Mouse (Mus musculus) MEL (cell line): Measurements from ENCODE around the gene Lrrc4c. TPM values are rescaled to one million over a fixed set of nuclear protein-coding genes. Genes with fewer than 3 reads are reported as not detected.

Experiments
- DNase-seq: peaks from one replicate; pipeline ENCODE4 v3.0.0; 2011; ENCODE audit warnings: low read depth, low spot score
- H3K27ac ChIP-seq: 2 replicates; pipeline ENCODE4 v1.5.1; 2012; ENCODE audit warnings: low read depth, mild to moderate bottlenecking, control low read depth, low read length, moderate library complexity; ENCODE audit not compliant: control insufficient read depth
- H3K27me3 ChIP-seq, 2 experiments: fragments of 150-350 bp in 1 of 2; sonication (generic) in 1 of 2; 2 replicates each; pipeline ENCODE4 v1.6.1; 2012; ENCODE audit warnings: low read length in 2 of 2, mild to moderate bottlenecking in 2 of 2, improper control_type of control experiment in 1 of 2, moderate library complexity in 1 of 2; ENCODE audit not compliant: insufficient read depth in 2 of 2, control insufficient read depth in 1 of 2
- H3K36me3 ChIP-seq, 2 experiments: 2 replicates each; pipeline ENCODE4 v1.6.1; 2012 to 2014; ENCODE audit warnings: low read length in 2 of 2, improper control_type of control experiment in 1 of 2, inconsistent platforms in 1 of 2, mild to moderate bottlenecking in 1 of 2; ENCODE audit not compliant: insufficient read depth in 2 of 2, control insufficient read depth in 1 of 2
- H3K4me1 ChIP-seq, 2 experiments: fragments of 150-350 bp in 1 of 2; sonication (generic) in 1 of 2; 2 replicates each; pipeline ENCODE4 v1.6.1; 2012; ENCODE audit warnings: low read length in 2 of 2, improper control_type of control experiment in 1 of 2, mild to moderate bottlenecking in 1 of 2; ENCODE audit not compliant: insufficient read depth in 2 of 2, control insufficient read depth in 1 of 2
- H3K4me3 ChIP-seq, 2 experiments: fragments of 150-350 bp in 1 of 2; sonication (generic) in 1 of 2; 2 replicates each; pipeline ENCODE4 v1.5.1; 2012; ENCODE audit warnings: low read depth in 2 of 2, low read length in 2 of 2, mild to moderate bottlenecking in 2 of 2, moderate library complexity in 2 of 2, control low read depth in 1 of 2, improper control_type of control experiment in 1 of 2; ENCODE audit not compliant: control insufficient read depth in 1 of 2, insufficient read depth in 1 of 2
- H3K79me2 ChIP-seq: 2 replicates; pipeline ENCODE4 v1.6.1; 2012; ENCODE audit warnings: mild to moderate bottlenecking, low read length, moderate library complexity; ENCODE audit not compliant: control insufficient read depth, poor library complexity, insufficient read depth
- H3K9ac ChIP-seq: 2 replicates; pipeline ENCODE4 v1.6.1; 2012; ENCODE audit warnings: low read depth, mild to moderate bottlenecking, control low read depth, low read length, moderate library complexity; ENCODE audit not compliant: control insufficient read depth, poor library complexity, severe bottlenecking
- H3K9me3 ChIP-seq: fragments of 150-350 bp; sonication (generic); replicated peaks from 2 replicates; pipeline ENCODE4 v1.6.1; 2012; ENCODE audit warnings: mild to moderate bottlenecking, low read length, improper control_type of control experiment, moderate library complexity; ENCODE audit not compliant: insufficient read depth
- BHLHE40 ChIP-seq: IDR thresholded peaks from 2 replicates; pipeline ENCODE4 v1.6.1; 2012; ENCODE audit warnings: low read depth, mild to moderate bottlenecking, inconsistent platforms, low read length, improper control_type of control experiment, borderline replicate concordance
- CHD2 ChIP-seq: IDR thresholded peaks from 2 replicates; pipeline ENCODE4 v1.6.1; 2011; ENCODE audit warnings: low read length, improper control_type of control experiment
- CTCF ChIP-seq, 3 experiments: IDR thresholded peaks in 2 of 3; conservative IDR thresholded peaks in 1 of 3; 2 replicates each; pipeline ENCODE4 v1.5.1; 2011 to 2012; ENCODE audit warnings: low read length in 3 of 3, low read depth in 2 of 3, mild to moderate bottlenecking in 2 of 3, improper control_type of control experiment in 1 of 3, inconsistent platforms in 1 of 3, mixed read lengths in 1 of 3, moderate library complexity in 1 of 3; ENCODE audit not compliant: control insufficient read depth in 1 of 3, insufficient read depth in 1 of 3, poor library complexity in 1 of 3, severe bottlenecking in 1 of 3
- ELF1 ChIP-seq: IDR thresholded peaks from 2 replicates; pipeline ENCODE4 v1.6.1; 2014; ENCODE audit warnings: low read depth, mild to moderate bottlenecking, inconsistent platforms, low read length, improper control_type of control experiment, moderate library complexity
- GABPA ChIP-seq: IDR thresholded peaks from 2 replicates; pipeline ENCODE4 v1.6.1; 2012; ENCODE audit warnings: low read depth, mild to moderate bottlenecking, inconsistent platforms, low read length, improper control_type of control experiment, moderate library complexity
- KAT2A ChIP-seq: conservative IDR thresholded peaks from 2 replicates; pipeline ENCODE4 v1.6.1; 2012; ENCODE audit warnings: low read depth, low read length, improper control_type of control experiment, inconsistent platforms
- MAX ChIP-seq: IDR thresholded peaks from 2 replicates; pipeline ENCODE4 v1.6.1; 2011; ENCODE audit warnings: low read length, improper control_type of control experiment
- MAZ ChIP-seq: IDR thresholded peaks from 2 replicates; pipeline ENCODE4 v1.6.1; 2012; ENCODE audit warnings: low read depth, mild to moderate bottlenecking, inconsistent platforms, low read length, improper control_type of control experiment
- MEF2A ChIP-seq: IDR thresholded peaks from 2 replicates; pipeline ENCODE4 v1.6.1; 2014; ENCODE audit warnings: low read depth, mild to moderate bottlenecking, inconsistent platforms, low read length, improper control_type of control experiment; ENCODE audit not compliant: poor library complexity, insufficient replicate concordance, severe bottlenecking; ENCODE audit errors: extremely low read depth
- NELFE ChIP-seq: IDR thresholded peaks from 2 replicates; pipeline ENCODE4 v1.6.1; 2011; ENCODE audit warnings: low read depth, low read length, improper control_type of control experiment
- NRF1 ChIP-seq: IDR thresholded peaks from 2 replicates; pipeline ENCODE4 v1.6.1; 2014; ENCODE audit warnings: low read depth, mild to moderate bottlenecking, inconsistent platforms, low read length, improper control_type of control experiment, moderate library complexity; ENCODE audit not compliant: poor library complexity, insufficient read depth, severe bottlenecking
- POLR2A ChIP-seq, 2 experiments: IDR thresholded peaks; 2 replicates each; pipeline ENCODE4 v1.6.1; 2011 to 2012; ENCODE audit warnings: low read length in 2 of 2, mild to moderate bottlenecking in 2 of 2, control low read depth in 1 of 2, improper control_type of control experiment in 1 of 2, low read depth in 1 of 2, moderate library complexity in 1 of 2; ENCODE audit not compliant: control insufficient read depth in 1 of 2, insufficient read depth in 1 of 2, poor library complexity in 1 of 2
- POLR2AphosphoS2 ChIP-seq: IDR thresholded peaks from 2 replicates; pipeline ENCODE4 v1.6.1; 2011; ENCODE audit warnings: low read length, improper control_type of control experiment
- POLR2AphosphoS5 ChIP-seq: IDR thresholded peaks from 2 replicates; pipeline ENCODE4 v1.6.1; 2012; ENCODE audit warnings: low read depth, borderline replicate concordance, mild to moderate bottlenecking, inconsistent platforms, low read length, moderate library complexity, mixed read lengths
- SIN3A ChIP-seq: IDR thresholded peaks from 2 replicates; pipeline ENCODE4 v1.6.1; 2012; ENCODE audit warnings: low read length, improper control_type of control experiment, inconsistent platforms
- TAL1 ChIP-seq: IDR thresholded peaks from 2 replicates; pipeline ENCODE4 v1.6.1; 2012; ENCODE audit warnings: mild to moderate bottlenecking, inconsistent platforms, low read length, moderate library complexity, mixed read lengths
- TBP ChIP-seq: IDR thresholded peaks from 2 replicates; pipeline ENCODE4 v1.8.0; 2011; ENCODE audit warnings: low read depth, low read length, improper control_type of control experiment
- TCF12 ChIP-seq: IDR thresholded peaks from 2 replicates; pipeline ENCODE4 v1.6.1; 2014; ENCODE audit warnings: low read depth, mild to moderate bottlenecking, inconsistent platforms, low read length, improper control_type of control experiment, moderate library complexity
- ZC3H11A ChIP-seq: IDR thresholded peaks from 2 replicates; pipeline ENCODE4 v1.6.1; 2012; ENCODE audit warnings: low read depth, mild to moderate bottlenecking, inconsistent platforms, low read length, improper control_type of control experiment
- ZKSCAN1 ChIP-seq: IDR thresholded peaks from 2 replicates; pipeline ENCODE4 v1.6.1; 2012; ENCODE audit warnings: low read depth, mild to moderate bottlenecking, inconsistent platforms, low read length, improper control_type of control experiment, moderate library complexity
- ZMIZ1 ChIP-seq: IDR thresholded peaks from 2 replicates; pipeline ENCODE4 v1.6.1; 2012; ENCODE audit warnings: low read depth, mild to moderate bottlenecking, inconsistent platforms, low read length, improper control_type of control experiment, moderate library complexity
- ZNF384 ChIP-seq: IDR thresholded peaks from 2 replicates; pipeline ENCODE4 v1.6.1; 2012; ENCODE audit warnings: low read depth, mild to moderate bottlenecking, inconsistent platforms, low read length, improper control_type of control experiment
- polyA plus RNA-seq, 2 experiments: library from polyadenylated mRNA; stranded (reverse) in 1 of 2; unstranded in 1 of 2; fragments of >175 nt in 1 of 2; fragments of >200 nt in 1 of 2; gene quantifications; 2 replicates each; pipeline versions ENCODE4 v1.2.1 to v1.2.4; 2012; ENCODE audit warnings: low replicate concordance in 2 of 2, low read depth in 1 of 2; ENCODE audit not compliant: insufficient read length in 2 of 2, insufficient read depth in 1 of 2, missing spikeins in 1 of 2
- total RNA-seq: library from RNA; depleted of rRNA; stranded (reverse); fragments of 300-350 nt; gene quantifications from 2 replicates; pipeline ENCODE4 v1.2.3, GENCODE M21; 2012

The Lrrc4c gene
- total and polyA plus RNA-seq, 3 experiments, result not detected

DNA sequence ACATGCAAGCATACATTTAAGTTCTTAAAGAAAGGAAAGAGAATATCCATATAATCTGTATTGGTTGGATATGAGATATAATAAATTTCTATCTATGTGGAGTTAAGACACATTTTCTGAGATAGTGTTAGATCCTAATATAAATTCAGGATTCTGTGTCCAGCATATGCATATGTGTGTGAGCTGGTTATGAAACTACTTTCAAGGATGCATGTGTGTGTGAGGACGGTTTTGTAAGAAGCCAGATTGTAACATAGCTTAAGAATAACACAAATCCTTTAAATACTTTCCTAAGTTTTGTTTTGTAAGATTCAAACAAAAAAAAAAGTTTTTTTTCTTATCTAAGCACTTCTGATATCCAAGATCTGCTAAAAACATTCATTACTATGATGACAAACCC is 367.4 kb downstream of the Lrrc4c start:
- Histone ChIP-seq H3K27me3 (no peaks in the 10 kb centered on the region), H3K79me2 (no peaks in the 10 kb centered on the region), H3K9me3 (no peaks in the 10 kb centered on the region), H3K36me3 (no peaks in the 10 kb centered on the region), H3K4me1 (no peaks in the 10 kb centered on the region), H3K9ac (no peak overlapping the region), H3K27ac (no peak overlapping the region), H3K4me3 (no peak overlapping the region)
- no peak for TF ChIP-seq NELFE
- no peak for TF ChIP-seq TBP
- no peak for TF ChIP-seq BHLHE40
- TF ChIP-seq TAL1, result no peak
- no peak for TF ChIP-seq ZMIZ1
- TF ChIP-seq ZNF384, result no peak
- no peak for TF ChIP-seq KAT2A
- no peak for TF ChIP-seq POLR2AphosphoS5
- TF ChIP-seq MAX, result no peak
- no peak for TF ChIP-seq GABPA
- DNase-seq, result no peak

DNA sequence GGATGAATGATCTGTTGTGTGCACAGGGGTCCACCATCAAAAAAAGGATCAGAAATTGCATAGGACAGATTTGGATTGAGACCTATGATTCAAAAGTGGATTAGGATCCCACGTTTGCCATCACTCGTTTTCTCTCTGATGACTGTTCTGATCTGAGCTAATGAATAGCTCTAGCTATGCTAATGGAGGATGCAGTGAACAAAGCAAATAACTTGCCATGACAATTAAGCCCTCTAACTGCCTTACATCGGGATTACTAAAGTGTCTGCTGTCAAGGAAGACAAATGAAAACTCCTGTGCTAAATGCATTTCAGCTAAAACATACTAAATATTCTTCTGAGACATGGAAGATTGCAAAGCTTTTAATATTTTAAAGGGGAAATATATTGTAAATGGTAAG is 387.0 kb downstream of the Lrrc4c start:
- TF ChIP-seq POLR2A (IDR thresholded peaks at IDR 0.05; ENCODE audit: control insufficient read depth in 1 of 2, insufficient read depth in 1 of 2, low read depth in 1 of 2, low read length in 2 of 2, poor library complexity in 1 of 2), result no peak
- TF ChIP-seq ZNF384, result no peak
- no peak for TF ChIP-seq MEF2A
- TF ChIP-seq KAT2A, result no peak
- TF ChIP-seq CTCF (IDR thresholded peaks at IDR 0.05 in 2 of 3, conservative IDR thresholded peaks at IDR 0.05 in 1 of 3; ENCODE audit: control insufficient read depth in 1 of 3, insufficient read depth in 1 of 3, low read depth in 2 of 3, low read length in 3 of 3, poor library complexity in 1 of 3, severe bottlenecking in 1 of 3), result no peak
- no peak for TF ChIP-seq NRF1
- TF ChIP-seq CHD2, result no peak
- no peak for TF ChIP-seq SIN3A
- TF ChIP-seq TCF12, result no peak
- no peak for TF ChIP-seq POLR2AphosphoS2
- no peak for TF ChIP-seq ELF1
- TF ChIP-seq ZC3H11A, result no peak
- no peak for TF ChIP-seq MAZ
- no peak for TF ChIP-seq ZKSCAN1
- no peak for TF ChIP-seq ZMIZ1
- H3K9me3 ChIP-seq, result no peaks in the 10 kb centered on the region
- DNase-seq, result no peak
- no peaks in the 10 kb centered on the region for H3K36me3 ChIP-seq
- no peak overlapping the region for H3K4me3 ChIP-seq
- no peak overlapping the region for H3K9ac ChIP-seq
- H3K79me2 ChIP-seq, result no peaks in the 10 kb centered on the region
- no peak overlapping the region for H3K27ac ChIP-seq
- H3K27me3 ChIP-seq, result no peaks in the 10 kb centered on the region
- no peaks in the 10 kb centered on the region for H3K4me1 ChIP-seq
